Mouse (Mus musculus): ENCODE results near the gene Il1rl2.

GRCm38 (mm10) chr1:40404682-40405081 is 80.3 kb downstream of the Il1rl2 start:
- TF ChIP-seq EP300 (IDR thresholded peaks at IDR 0.05; ENCODE audit: low read depth) (no peak), CTCF (IDR thresholded peaks at IDR 0.05; ENCODE audit: low read depth) (no peak)

Measured in liver, postnatal 0 days (tissue).